Mouse (Mus musculus) heart, postnatal 0 days (tissue): ENCODE data around the gene Cnn2. TPM values are rescaled to one million over a fixed set of nuclear protein-coding genes. Genes with fewer than 3 reads are reported as not detected.

Experiments
- ATAC-seq: fragments of 200-750 bp; cut with Nextera tagmentation; 2 replicates; pipeline ENCODE4 v1.8.0; 2017; ENCODE audit warnings: low read depth, moderate number of reproducible peaks, moderate library complexity; ENCODE audit not compliant: insufficient read depth
- DNase-seq: peaks from one replicate; pipeline ENCODE4 v3.0.0-alpha.2; 2016; ENCODE audit warnings: low spot score
- H3K27ac ChIP-seq: fragments of 300-500 bp; sonication (generic); 2 replicates; pipeline ENCODE4 v1.5.1; 2014; ENCODE audit warnings: low read depth, mild to moderate bottlenecking
- H3K27me3 ChIP-seq: fragments of 300-500 bp; sonication (generic); 2 replicates; pipeline ENCODE4 v1.6.1; 2014; ENCODE audit warnings: low read length, mixed read lengths; ENCODE audit not compliant: control insufficient read depth, insufficient read depth
- H3K36me3 ChIP-seq: fragments of 300-500 bp; sonication (generic); replicated peaks from 2 replicates; pipeline ENCODE4 v1.6.1; 2014; ENCODE audit warnings: low read length, mixed read lengths; ENCODE audit not compliant: control insufficient read depth, insufficient read depth
- H3K4me1 ChIP-seq: fragments of 300-500 bp; sonication (generic); 2 replicates; pipeline ENCODE4 v1.6.1; 2014; ENCODE audit warnings: antibody characterized with exemption; ENCODE audit not compliant: control insufficient read depth, insufficient read depth
- H3K4me2 ChIP-seq: fragments of 300-500 bp; sonication (generic); 2 replicates; pipeline ENCODE4 v1.6.1; 2014; ENCODE audit warnings: low read depth, mild to moderate bottlenecking, low read length, moderate library complexity
- H3K4me3 ChIP-seq: fragments of 300-500 bp; sonication (generic); 2 replicates; pipeline ENCODE4 v1.5.1; 2014; ENCODE audit warnings: low read depth, low read length
- H3K9ac ChIP-seq: fragments of 300-500 bp; sonication (generic); replicated peaks from 2 replicates; pipeline ENCODE4 v1.6.1; 2014; ENCODE audit warnings: low read depth, low read length, mixed read lengths
- H3K9me3 ChIP-seq: fragments of 300-500 bp; sonication (generic); replicated peaks from 2 replicates; pipeline ENCODE4 v1.6.1; 2016; ENCODE audit warnings: low read length; ENCODE audit not compliant: control insufficient read depth
- CTCF ChIP-seq: IDR thresholded peaks from 2 replicates; pipeline ENCODE4 v1.5.1; 2016; ENCODE audit warnings: antibody characterized with exemption, control low read depth, low read depth
- EP300 ChIP-seq: IDR thresholded peaks from 2 replicates; pipeline ENCODE4 v1.6.1; 2016; ENCODE audit warnings: antibody characterized with exemption, low read depth
- WGBS: fragments of 180-500 bp; shearing (Covaris S2); extraction: QIAGEN DNeasy Blood & Tissue Kit; methylation state at CpG from one replicate; pipeline ENCODE4 v1.1.7; 2014; 5-methylcytosine and 5-hydroxymethylcytosine counted together
- polyA plus RNA-seq: library from polyadenylated mRNA; unstranded; fragments of >200 nt; fragmentation: Nextera tagmentation; extraction: Ambion mirVana; gene quantifications from 2 replicates; pipeline ENCODE4 v1.2.1, GENCODE M21; 2015
- total RNA-seq: library from RNA; depleted of rRNA; stranded (reverse); fragments of >200 nt; gene quantifications from 2 replicates; pipeline ENCODE4 v1.2.3, GENCODE M21; 2014; ENCODE audit warnings: low replicate concordance

Gene Cnn2
- total and polyA plus RNA-seq, 2 experiments from 2014 or later: 142 to 149 TPM

- DNase-seq (no peak), ATAC-seq (no peak)
- WGBS: 73% methylated on average over 12 of the region's 12 CpGs
- TF ChIP-seq EP300: no peak
- TF ChIP-seq CTCF: no peak
- Histone ChIP-seq H3K4me3 (no peak overlapping the region), H3K9ac (no peak overlapping the region), H3K4me2 (no peak overlapping the region), H3K9me3 (no peaks in the 10 kb centered on the region), H3K27ac (no peak overlapping the region), H3K36me3 (peaks cover 49% of the 10 kb centered on the region), H3K27me3 (no peaks in the 10 kb centered on the region), H3K4me1 (peaks cover 19% of the 10 kb centered on the region)
Observed at GRCm38 (mm10) chr10:79991099-79991498, 2.7 kb downstream of the Cnn2 start.

GRCm38 (mm10) chr10:79991548-79991947, 3.2 kb downstream of the Cnn2 start:
- Histone ChIP-seq H3K36me3 (peaks cover 49% of the 10 kb centered on the region), H3K9ac (no peak overlapping the region), H3K27ac (no peak overlapping the region), H3K27me3 (no peaks in the 10 kb centered on the region), H3K4me2 (no peak overlapping the region), H3K4me1 (peaks cover 15% of the 10 kb centered on the region), H3K9me3 (no peaks in the 10 kb centered on the region), H3K4me3 (no peak overlapping the region)
- TF ChIP-seq EP300 (no peak), CTCF (peak; percentile 22)
- ATAC-seq (no peak), DNase-seq (no peak)
- 88% methylated on average over 6 of the region's 6 CpGs for WGBS

GRCm38 (mm10) chr10:79994397-79995115, 6.2 kb downstream of the Cnn2 start:
- Histone ChIP-seq H3K4me2 (no peak overlapping the region), H3K9ac (no peak overlapping the region), H3K36me3 (peaks cover 49% of the 10 kb centered on the region), H3K4me1 (peaks cover 16% of the 10 kb centered on the region), H3K4me3 (no peak overlapping the region), H3K27me3 (no peaks in the 10 kb centered on the region), H3K9me3 (no peaks in the 10 kb centered on the region), H3K27ac (no peak overlapping the region)
- WGBS: 71% methylated on average over 16 of the region's 16 CpGs
- ATAC-seq (no peak), DNase-seq (no peak)
- TF ChIP-seq EP300 (no peak), CTCF (no peak)

GRCm38 (mm10) chr10:79995636-79996035, 7.3 kb downstream of the Cnn2 start:
- no peaks in the 10 kb centered on the region for H3K27me3 ChIP-seq
- no peak overlapping the region for H3K4me2 ChIP-seq
- 74% methylated on average over 1 of the region's 1 CpGs for WGBS
- DNase-seq: no peak
- no peaks in the 10 kb centered on the region for H3K9me3 ChIP-seq
- peaks cover 12% of the 10 kb centered on the region; the same call in 1 of the 2 replicates for H3K4me1 ChIP-seq
- H3K4me3 ChIP-seq: no peak overlapping the region
- no peak for ATAC-seq
- H3K9ac ChIP-seq: no peak overlapping the region
- H3K36me3 ChIP-seq: peaks cover 49% of the 10 kb centered on the region
- no peak overlapping the region for H3K27ac ChIP-seq
- TF ChIP-seq EP300 (no peak), CTCF (no peak)

- H3K9me3 ChIP-seq: no peaks in the 10 kb centered on the region
- peak within 1 kb of the TSS; percentile 89 for H3K4me2 ChIP-seq
- H3K27ac ChIP-seq: peak within 1 kb of the TSS; percentile 52; the same call in 1 of the 2 replicates
- peak; percentile 93 for DNase-seq
- under 1% methylated on average over 34 of the region's 34 CpGs for WGBS
- no peaks in the 10 kb centered on the region for H3K27me3 ChIP-seq
- H3K4me3 ChIP-seq: peak within 1 kb of the TSS; percentile 59
- TF ChIP-seq CTCF (no peak), EP300 (no peak)
- peaks cover 41% of the 10 kb centered on the region for H3K36me3 ChIP-seq
- peak; percentile 89 for ATAC-seq
- H3K9ac ChIP-seq: peak within 1 kb of the TSS; percentile 58
- peaks cover 12% of the 10 kb centered on the region; the same call in 1 of the 2 replicates for H3K4me1 ChIP-seq
Observed at GRCm38 (mm10) chr10:79996272-79997033, 8.1 kb downstream of the Cnn2 start, which contains the start of gene Abca7. Gene Abca7 (plus strand): TSS chr10:79996494.
